Mouse (Mus musculus) right cerebral cortex, postnatal 10 days (tissue): ENCODE results near the gene Asic2.
A peak's percentile ranks its signal among the peaks of the same experiment; 100 is the strongest.

Experiments
- DNase-seq, 2 experiments: peaks; one replicate each; pipeline ENCODE4 v3.0.0; 2021; ENCODE audit warnings: low spot score in 2 of 2

Gene Asic2

DNA sequence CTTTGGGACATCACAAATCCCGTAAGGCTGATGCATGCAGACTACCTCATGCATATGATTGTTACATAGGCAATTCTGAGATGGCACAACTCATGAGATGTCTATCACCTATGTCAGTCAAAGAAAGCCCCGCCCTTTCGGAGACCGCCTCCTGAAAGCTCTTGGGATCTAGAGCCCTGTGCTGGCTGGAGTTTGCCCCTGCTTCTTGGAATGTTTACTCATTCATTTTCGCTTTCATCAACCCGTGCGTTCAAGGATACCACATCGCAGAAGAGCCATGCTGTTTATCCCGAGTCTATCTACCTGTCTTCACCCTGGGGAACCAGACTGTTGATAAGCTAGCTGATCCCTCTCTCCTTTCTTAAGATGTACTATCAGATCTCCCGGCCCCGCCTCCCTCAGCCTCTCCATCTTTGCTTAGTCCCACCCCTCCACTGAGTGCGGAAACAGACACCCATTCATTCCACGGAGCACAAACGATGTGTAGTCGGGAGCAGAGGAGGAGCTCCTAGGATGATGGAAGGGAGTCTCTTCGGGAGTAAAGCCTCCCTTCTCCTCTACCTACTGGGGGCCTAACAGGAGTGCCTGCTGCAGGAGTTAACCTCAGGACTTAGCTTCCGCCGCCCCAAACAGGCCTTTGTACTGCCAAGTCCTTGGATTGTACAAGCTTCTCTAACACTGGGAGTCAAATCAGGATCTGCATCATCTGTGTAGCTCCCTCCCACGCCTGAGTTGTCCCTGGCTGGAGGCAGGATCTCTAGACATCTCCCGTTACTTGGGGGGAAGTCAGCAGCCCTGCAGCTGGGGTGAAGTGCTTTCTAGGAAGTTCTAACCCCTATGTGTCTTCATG is 356.1 kb downstream of the Asic2 start:
- DNase-seq = peak; percentile 79 to 82

GRCm38 (mm10) chr11:81610506-81610905 is 357.8 kb downstream of the Asic2 start:
- DNase-seq = peak in 1 of 2 experiments; percentile 13

DNA sequence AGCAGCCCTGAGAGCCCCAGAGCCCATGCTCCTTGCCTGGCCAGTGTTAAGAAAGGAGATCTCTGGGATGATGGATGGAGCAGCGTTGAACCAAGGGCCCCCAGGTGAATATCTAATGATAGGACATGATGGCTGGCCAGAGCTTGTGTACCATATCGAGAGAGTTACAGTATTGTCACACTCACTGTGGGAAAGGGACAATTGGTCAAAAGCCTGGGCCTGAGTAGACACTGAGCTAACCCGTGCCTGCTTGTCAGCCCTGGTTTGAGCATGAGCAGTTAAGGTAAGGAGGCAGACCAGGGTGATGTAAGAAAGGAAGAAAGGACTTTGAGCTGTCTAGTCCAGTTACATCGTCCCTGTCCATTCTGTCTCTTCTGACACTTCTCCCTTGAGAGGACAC is 365.3 kb downstream of the Asic2 start:
- no peak for DNase-seq

GRCm38 (mm10) chr11:81601736-81602135 is 366.5 kb downstream of the Asic2 start:
- DNase-seq = peak in 1 of 2 experiments; percentile 10

DNA sequence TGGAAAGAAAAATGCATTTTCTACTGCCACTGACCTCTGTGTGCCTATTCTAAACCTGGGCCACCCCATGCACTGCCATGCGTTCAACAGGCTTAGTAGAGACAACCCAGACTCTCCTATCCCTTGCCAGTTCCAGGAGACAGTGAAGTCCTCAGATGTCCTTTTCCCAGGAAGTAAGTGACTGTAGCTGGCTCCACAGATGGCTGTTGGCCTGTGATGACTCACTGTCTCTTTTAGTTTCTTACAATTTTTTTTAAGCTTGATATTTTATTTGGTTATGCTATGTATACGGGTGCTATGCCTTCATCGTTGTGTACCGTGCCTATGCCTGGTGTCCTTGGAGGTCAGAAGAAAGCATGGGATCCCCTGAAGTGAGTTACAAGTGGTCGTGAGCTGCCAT is 370.7 kb downstream of the Asic2 start:
- no peak for DNase-seq

DNA sequence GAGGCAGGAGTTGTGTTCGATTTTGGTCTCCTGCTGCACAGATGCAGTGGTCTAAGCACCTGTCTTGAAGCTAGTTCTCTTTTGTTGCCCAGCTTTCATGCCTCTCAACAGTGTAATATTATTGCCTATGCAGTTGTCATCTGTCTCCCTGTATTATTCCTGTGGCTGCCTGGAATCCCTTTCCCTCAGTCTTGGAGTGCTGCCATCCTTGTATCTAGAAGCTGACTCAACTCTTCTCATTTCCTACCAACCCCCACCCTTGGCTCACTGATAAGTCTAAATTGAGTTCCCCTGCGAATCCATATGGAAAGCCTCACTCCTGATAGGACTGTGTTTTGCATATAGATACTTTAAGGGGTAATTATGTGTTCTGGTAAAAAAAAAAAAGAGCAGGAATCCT is 373.0 kb downstream of the Asic2 start:
- DNase-seq = peak; percentile 69 to 82

DNA sequence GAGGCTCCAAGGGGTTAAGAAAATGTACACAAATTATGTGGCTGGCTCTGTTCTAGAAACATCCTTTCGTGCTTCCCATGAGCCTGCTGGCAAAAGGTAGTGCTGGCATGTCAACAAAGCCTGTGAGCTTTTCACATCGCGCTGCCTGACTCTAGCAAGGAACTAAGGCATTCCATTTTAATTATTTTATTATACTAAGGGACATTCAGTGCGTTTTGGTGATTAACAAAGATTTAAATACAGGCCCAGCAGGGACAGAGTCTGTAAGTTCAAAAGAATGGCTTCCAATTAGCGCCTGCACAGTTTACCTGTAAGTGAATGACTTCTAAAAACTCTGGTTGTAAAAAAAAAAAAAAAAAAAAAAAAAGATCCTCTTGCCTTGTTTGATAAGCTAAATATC is 375.5 kb downstream of the Asic2 start:
- DNase-seq = no peak

DNA sequence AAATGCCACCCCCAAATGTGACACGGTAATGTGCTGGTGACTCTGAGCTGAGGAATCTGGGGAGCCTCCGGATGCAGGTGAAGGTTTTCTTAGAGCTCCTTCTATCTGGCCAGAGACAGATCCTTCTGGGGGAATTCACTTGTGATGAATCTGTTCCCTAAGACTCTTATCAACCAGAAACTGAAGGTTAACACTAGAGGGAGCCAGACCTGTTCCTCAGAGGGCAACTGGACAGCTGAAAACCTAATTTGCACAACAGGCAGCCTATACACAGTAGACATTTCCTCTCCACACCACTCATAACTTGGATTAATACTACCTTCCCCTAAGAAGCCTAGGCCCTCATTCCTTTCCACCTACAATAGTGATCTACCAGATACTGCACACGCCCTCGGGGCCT is 377.3 kb downstream of the Asic2 start:
- DNase-seq = no peak

GRCm38 (mm10) chr11:81588630-81589029 is 379.6 kb downstream of the Asic2 start:
- DNase-seq = peak; percentile 81 to 87

GRCm38 (mm10) chr11:81587942-81588341 is 380.3 kb downstream of the Asic2 start:
- DNase-seq = peak; percentile 54 to 57

GRCm38 (mm10) chr11:81587114-81587513 is 381.1 kb downstream of the Asic2 start:
- peak in 1 of 2 experiments; percentile 16 for DNase-seq

- no peak for DNase-seq
Observed at GRCm38 (mm10) chr11:81584506-81584905, 383.8 kb downstream of the Asic2 start.

- DNase-seq = peak in 1 of 2 experiments; percentile 49
Observed at GRCm38 (mm10) chr11:81583195-81583594, 385.1 kb downstream of the Asic2 start.

- DNase-seq = no peak
Observed at GRCm38 (mm10) chr11:81582161-81582560, 386.1 kb downstream of the Asic2 start.

GRCm38 (mm10) chr11:81579753-81580152 is 388.5 kb downstream of the Asic2 start:
- DNase-seq = no peak

DNA sequence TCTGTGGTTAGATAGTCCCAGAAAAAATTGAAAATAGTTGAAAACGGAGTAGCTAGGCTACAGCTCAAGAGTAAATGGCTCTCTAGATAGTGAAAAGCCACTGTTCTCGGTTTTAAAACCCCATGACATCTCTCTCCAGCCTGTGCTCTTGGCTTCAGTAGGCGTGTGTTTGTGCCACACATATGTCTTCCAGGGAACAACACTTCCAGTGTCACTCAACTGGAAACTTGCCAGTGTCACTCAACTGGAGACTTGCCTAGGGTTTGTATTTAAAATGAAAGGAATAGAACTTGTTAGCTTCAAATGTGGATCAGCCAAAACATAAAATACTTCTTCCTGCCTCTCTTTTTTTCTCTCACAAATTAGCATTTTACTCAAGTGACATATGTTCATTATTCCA is 397.9 kb downstream of the Asic2 start:
- peak; percentile 49 to 61 for DNase-seq

DNA sequence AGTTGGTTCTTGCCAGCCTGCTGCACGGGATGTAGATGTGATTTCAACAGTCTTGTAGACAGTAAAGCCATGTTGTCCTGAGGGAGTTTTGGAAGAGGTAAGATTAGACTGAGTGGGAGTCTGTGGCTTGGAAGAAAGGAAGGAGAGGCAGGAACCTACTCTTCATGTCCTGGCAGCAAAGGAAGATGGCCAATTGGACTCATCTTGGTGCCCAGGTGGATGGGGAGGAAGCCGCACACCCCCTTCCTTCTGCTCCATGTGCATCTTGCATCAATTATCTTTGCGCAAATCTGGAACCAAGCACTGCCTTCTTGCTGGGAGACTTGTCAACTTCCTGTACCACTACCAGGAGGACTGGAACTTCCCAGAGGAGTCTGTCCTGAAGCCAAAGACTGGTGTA is 403.4 kb downstream of the Asic2 start:
- peak in 1 of 2 experiments; percentile 27 for DNase-seq

GRCm38 (mm10) chr11:81560374-81560773 is 407.9 kb downstream of the Asic2 start:
- no peak for DNase-seq

GRCm38 (mm10) chr11:81543189-81543588 is 425.1 kb downstream of the Asic2 start:
- DNase-seq = no peak

DNA sequence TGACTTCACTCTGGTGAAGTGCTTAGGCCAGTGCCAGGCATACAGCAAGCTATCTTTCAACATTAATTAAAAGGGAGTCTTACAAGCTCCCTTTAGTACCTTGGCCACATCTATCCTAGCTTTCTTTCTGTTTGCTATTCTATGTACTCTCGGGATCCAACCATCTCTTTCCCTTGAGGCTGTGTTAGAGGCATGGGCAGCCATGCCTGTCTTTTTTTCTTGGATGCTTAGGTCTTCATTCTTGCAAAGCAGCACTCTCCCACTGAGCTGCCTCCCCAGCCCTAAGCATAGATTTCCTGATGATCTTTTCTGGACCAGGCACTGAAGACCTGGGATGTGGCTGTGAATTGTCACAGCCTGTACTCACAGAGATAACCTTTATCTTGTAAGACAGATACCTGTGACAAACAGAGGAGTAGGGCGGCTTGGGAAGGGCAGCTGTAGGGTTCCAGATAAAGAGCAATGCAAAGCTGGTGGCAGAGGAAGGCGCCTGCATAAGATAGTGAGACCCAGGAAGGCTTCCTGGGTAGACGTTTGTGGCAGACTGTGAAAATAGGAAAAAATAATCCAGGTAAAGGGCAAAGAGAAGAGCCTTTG is 433.0 kb downstream of the Asic2 start:
- no peak for DNase-seq

GRCm38 (mm10) chr11:81534686-81535085 is 433.6 kb downstream of the Asic2 start:
- DNase-seq = peak in 1 of 2 experiments; percentile 60

- DNase-seq = no peak
Observed at GRCm38 (mm10) chr11:81531906-81532305, 436.4 kb downstream of the Asic2 start.

DNA sequence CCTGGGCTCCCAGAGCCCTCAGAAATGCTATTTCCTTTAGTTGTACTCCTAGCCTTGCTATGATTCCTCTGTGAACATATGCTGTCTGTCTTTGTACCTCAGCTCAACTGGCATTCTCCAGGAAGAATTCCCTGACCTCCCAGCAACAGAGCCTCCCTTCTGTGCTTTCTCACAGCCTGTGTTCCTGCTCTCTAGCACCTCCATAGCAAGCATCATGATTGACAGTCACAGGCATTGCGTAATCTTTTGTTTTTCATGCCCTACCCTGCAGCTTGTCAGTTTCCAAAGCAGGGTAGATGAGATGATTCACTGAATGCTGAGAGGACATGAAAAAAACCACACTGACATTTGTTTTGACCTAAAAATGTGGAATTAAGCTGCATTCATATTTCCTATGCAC is 445.3 kb downstream of the Asic2 start:
- DNase-seq = no peak
